Mouse (Mus musculus) heart, embryonic 13.5 days (tissue): ENCODE measurements at regions not wholly inside any gene's neighbourhood (a gene's known extent, or its start where the extent isn't known, plus 50 kb on each side); places are given as distances from the start of the nearest gene placed in this dataset.

Source experiments
- ATAC-seq: fragments of 200-750 bp; cut with Nextera tagmentation; 2 replicates; pipeline ENCODE4 v1.8.0; 2017; ENCODE audit warnings: moderate TSS enrichment; ENCODE audit not compliant: insufficient number of reproducible peaks, low FRiP score, low TSS enrichment; ENCODE audit errors: extremely low read depth
- H3K27ac ChIP-seq: fragments of 300-500 bp; sonication (generic); replicated peaks from 2 replicates; pipeline ENCODE4 v1.5.1; 2015; ENCODE audit warnings: moderate library complexity, mild to moderate bottlenecking, inconsistent platforms
- H3K27me3 ChIP-seq: fragments of 300-500 bp; sonication (generic); replicated peaks from 2 replicates; pipeline ENCODE4 v1.6.1; 2015; ENCODE audit warnings: mild to moderate bottlenecking, inconsistent platforms
- H3K36me3 ChIP-seq: fragments of 300-500 bp; sonication (generic); 2 replicates; pipeline ENCODE4 v1.6.1; 2015; ENCODE audit warnings: mild to moderate bottlenecking, inconsistent platforms
- H3K4me1 ChIP-seq: fragments of 300-500 bp; sonication (generic); 2 replicates; pipeline ENCODE4 v1.6.1; 2015; ENCODE audit warnings: inconsistent platforms
- H3K4me2 ChIP-seq: fragments of 300-500 bp; sonication (generic); 2 replicates; pipeline ENCODE4 v1.6.1; 2015; ENCODE audit warnings: inconsistent platforms, mild to moderate bottlenecking, moderate library complexity
- H3K4me3 ChIP-seq: fragments of 300-500 bp; sonication (generic); 2 replicates; pipeline ENCODE4 v1.5.1; 2015; ENCODE audit warnings: moderate library complexity, mild to moderate bottlenecking, inconsistent platforms
- H3K9ac ChIP-seq: fragments of 300-500 bp; sonication (generic); 2 replicates; pipeline ENCODE4 v1.6.1; 2015; ENCODE audit warnings: inconsistent platforms, mild to moderate bottlenecking, moderate library complexity
- H3K9me3 ChIP-seq: fragments of 300-500 bp; sonication (generic); 2 replicates; pipeline ENCODE4 v1.6.1; 2016; ENCODE audit warnings: inconsistent platforms
- WGBS: fragments of 180-500 bp; shearing (Covaris S2); methylation state at CpG from one replicate; pipeline ENCODE4 v1.1.7; 2015; ENCODE audit warnings: mixed read lengths; 5-methylcytosine and 5-hydroxymethylcytosine counted together

- no peak overlapping the region for H3K9ac ChIP-seq
- H3K4me3 ChIP-seq: no peak overlapping the region
- no peak overlapping the region for H3K27ac ChIP-seq
- no peaks in the 10 kb centered on the region for H3K4me1 ChIP-seq
- H3K4me2 ChIP-seq: no peak overlapping the region
- ATAC-seq: no peak
- no peaks in the 10 kb centered on the region for H3K9me3 ChIP-seq
- no peaks in the 10 kb centered on the region for H3K27me3 ChIP-seq
- H3K36me3 ChIP-seq: no peaks in the 10 kb centered on the region
Measured at GRCm38 (mm10) chr11:17647441-17647840, 306.2 kb downstream of the Etaa1 start.

DNA sequence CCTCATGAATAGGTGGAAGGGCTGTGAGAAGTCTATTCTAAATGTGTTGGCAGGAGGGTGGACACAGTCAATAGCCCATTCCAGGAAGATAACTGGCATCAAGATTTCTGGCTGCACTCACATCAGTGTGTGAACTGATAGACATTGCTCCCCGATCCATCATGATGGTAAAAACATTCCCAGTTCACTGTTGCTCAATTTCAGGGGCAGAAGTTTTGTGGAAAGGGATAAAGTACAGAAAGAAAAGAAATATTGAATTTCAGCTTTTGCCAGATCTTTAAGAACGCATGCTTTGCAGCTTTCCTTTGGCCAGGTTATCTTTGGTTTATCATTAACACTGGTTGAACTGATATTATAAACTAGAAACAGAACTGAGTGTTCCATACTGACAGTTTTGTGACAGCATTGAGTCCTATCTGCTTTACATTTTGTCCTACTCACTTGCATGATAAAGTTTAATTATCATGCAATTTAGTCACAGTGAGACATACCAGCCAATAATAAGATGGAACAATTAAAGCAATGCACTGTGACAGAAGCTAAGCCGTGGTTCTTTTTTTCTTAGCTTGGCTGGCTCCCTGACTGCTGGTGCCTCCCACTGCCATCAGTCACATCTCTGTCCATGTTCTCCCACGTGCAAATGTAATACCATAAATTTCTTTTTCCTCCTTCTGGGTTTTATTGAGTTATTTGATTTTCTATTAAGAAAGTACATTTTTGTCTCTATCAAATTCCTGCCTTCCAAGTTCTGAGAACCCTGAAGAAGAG is 302.1 kb downstream of the Etaa1 start:
- Histone ChIP-seq H3K9ac (no peak overlapping the region), H3K4me3 (no peak overlapping the region), H3K36me3 (no peaks in the 10 kb centered on the region), H3K4me1 (no peaks in the 10 kb centered on the region), H3K9me3 (no peaks in the 10 kb centered on the region), H3K27me3 (no peaks in the 10 kb centered on the region), H3K4me2 (no peak overlapping the region), H3K27ac (no peak overlapping the region)
- WGBS: 64% methylated on average over 4 of the region's 4 CpGs
- no peak for ATAC-seq

GRCm38 (mm10) chr11:17655840-17656239 is 297.8 kb downstream of the Etaa1 start:
- H3K27ac ChIP-seq: no peak overlapping the region
- H3K4me1 ChIP-seq: no peaks in the 10 kb centered on the region
- no peak overlapping the region for H3K4me3 ChIP-seq
- ATAC-seq: no peak
- H3K9me3 ChIP-seq: no peaks in the 10 kb centered on the region
- no peaks in the 10 kb centered on the region for H3K27me3 ChIP-seq
- WGBS: 79% methylated on average over 2 of the region's 2 CpGs
- H3K4me2 ChIP-seq: no peak overlapping the region
- H3K9ac ChIP-seq: no peak overlapping the region
- no peaks in the 10 kb centered on the region for H3K36me3 ChIP-seq

DNA sequence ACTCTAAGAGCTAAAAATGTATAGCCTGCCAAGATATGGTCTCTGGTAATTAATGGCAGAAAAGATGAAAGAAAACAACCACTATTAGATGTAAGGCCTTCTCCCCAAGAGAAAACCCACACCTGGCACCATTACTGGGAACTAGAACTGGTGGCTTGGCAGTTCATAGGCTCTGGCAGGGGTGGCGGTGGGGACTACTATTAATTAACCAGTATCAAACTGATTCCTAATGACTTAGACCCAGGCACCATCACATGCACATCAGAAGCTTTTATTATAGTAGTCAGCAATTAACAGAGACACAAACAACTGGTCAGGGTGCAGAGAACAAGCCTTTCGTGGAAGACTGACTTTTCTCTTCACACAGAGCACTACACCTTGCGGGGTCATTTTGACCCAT is 296.0 kb downstream of the Etaa1 start:
- 83% methylated on average over 3 of the region's 3 CpGs for WGBS
- no peaks in the 10 kb centered on the region for H3K4me1 ChIP-seq
- no peak overlapping the region for H3K4me3 ChIP-seq
- H3K9ac ChIP-seq: no peak overlapping the region
- H3K27me3 ChIP-seq: no peaks in the 10 kb centered on the region
- H3K27ac ChIP-seq: no peak overlapping the region
- H3K36me3 ChIP-seq: no peaks in the 10 kb centered on the region
- H3K9me3 ChIP-seq: no peaks in the 10 kb centered on the region
- no peak for ATAC-seq
- H3K4me2 ChIP-seq: no peak overlapping the region

- no peaks in the 10 kb centered on the region for H3K36me3 ChIP-seq
- H3K4me2 ChIP-seq: no peak overlapping the region
- no peaks in the 10 kb centered on the region for H3K4me1 ChIP-seq
- no peak for ATAC-seq
- no peak overlapping the region for H3K27ac ChIP-seq
- H3K27me3 ChIP-seq: no peaks in the 10 kb centered on the region
- no peaks in the 10 kb centered on the region for H3K9me3 ChIP-seq
- H3K4me3 ChIP-seq: no peak overlapping the region
- 83% methylated on average over 3 of the region's 3 CpGs for WGBS
- H3K9ac ChIP-seq: no peak overlapping the region
Measured at GRCm38 (mm10) chr11:17658289-17658688, 295.4 kb downstream of the Etaa1 start.

DNA sequence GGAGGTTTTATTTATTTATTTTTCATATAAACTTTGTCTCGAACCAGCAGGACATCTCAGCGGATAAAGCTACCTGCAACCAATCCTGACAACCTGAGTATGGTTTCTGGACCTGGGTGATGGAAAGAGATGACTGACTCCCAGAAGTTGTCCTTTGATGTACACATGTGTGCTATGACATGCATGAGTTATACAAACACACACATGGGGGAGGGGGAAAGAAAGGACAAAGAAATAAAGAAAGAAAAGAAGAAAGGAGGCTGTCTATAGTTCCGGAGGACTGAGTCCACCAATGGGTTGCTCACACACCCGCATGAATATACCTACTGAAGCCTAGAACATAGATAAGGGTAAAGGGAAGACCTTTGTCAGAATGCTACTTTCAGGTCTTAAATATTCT is 295.0 kb downstream of the Etaa1 start:
- no peak overlapping the region for H3K4me2 ChIP-seq
- H3K4me1 ChIP-seq: peaks cover 3% of the 10 kb centered on the region
- no peaks in the 10 kb centered on the region for H3K9me3 ChIP-seq
- H3K27me3 ChIP-seq: no peaks in the 10 kb centered on the region
- H3K36me3 ChIP-seq: no peaks in the 10 kb centered on the region
- H3K27ac ChIP-seq: no peak overlapping the region
- WGBS: 86% methylated on average over 4 of the region's 4 CpGs
- no peak overlapping the region for H3K4me3 ChIP-seq
- ATAC-seq: no peak
- no peak overlapping the region for H3K9ac ChIP-seq

DNA sequence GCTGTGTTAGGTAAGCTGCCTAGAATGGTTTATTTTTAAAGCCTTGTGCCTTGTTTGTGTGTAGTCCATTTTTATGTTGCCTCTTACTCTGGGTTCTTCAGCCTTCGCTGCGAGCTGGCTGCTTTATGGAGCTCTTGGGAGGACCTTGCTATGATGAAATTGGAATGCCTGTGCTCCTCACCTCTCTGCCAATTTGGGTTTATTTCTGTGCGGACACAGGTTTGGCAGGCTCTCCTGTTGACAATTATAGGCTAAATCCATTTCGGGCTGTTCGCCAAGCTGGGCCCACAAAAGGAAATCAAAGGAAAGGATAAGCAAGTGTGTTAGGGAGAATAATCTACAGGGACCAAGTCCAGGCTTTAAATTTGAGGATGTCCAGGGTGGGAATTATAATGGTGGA is 289.8 kb downstream of the Etaa1 start:
- Histone ChIP-seq H3K36me3 (no peaks in the 10 kb centered on the region), H3K4me2 (no peak overlapping the region), H3K27ac (peak overlapping the region; percentile 37), H3K4me3 (no peak overlapping the region), H3K9ac (no peak overlapping the region), H3K27me3 (no peaks in the 10 kb centered on the region), H3K9me3 (no peaks in the 10 kb centered on the region), H3K4me1 (peaks cover 14% of the 10 kb centered on the region)
- WGBS: 51% methylated on average over 5 of the region's 5 CpGs
- ATAC-seq: no peak

DNA sequence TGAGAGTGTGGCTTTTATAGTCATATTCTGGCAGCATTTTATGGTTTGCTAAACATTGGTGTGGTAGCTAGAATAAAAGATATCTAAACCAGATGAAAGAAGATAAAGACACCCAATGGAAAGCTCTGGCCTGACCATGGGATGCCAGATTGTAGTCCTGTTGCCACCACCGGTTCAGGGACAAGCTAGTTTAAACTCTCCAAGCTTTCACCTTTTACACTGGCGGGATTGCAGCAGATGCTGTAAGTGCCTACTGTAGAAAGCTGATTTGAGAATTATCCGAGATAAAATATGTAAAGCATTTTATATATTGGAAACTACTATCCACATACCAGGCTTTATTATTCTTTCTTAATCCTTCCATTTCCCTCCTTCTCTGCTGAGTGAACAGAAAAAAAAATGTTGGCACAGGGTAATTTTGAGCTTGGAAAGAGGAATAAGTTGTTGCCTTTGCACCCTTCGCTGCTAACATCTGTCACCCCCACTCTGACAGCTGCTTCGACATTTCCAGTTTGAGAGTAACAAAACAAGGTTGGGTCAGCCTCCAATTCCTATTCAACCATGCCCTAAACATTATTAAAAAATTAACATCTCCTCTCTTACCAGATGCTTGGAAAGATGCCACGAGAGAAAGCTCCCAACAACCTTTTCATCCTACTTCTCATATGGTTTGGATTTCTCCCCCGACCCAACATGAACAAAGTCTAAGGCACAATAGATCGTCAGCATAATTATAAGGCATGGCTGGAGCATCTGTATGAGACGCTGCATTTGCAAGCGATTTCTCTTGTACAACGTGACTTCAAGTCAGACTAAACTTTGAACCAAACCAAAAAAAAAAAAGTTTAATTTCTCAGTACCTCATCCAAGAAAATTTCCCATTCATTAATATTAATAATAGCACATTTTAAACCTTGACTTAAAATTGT is 287.8 kb downstream of the Etaa1 start:
- peaks cover 14% of the 10 kb centered on the region for H3K4me1 ChIP-seq
- H3K4me3 ChIP-seq: no peak overlapping the region
- no peak overlapping the region for H3K27ac ChIP-seq
- 74% methylated on average over 11 of the region's 11 CpGs for WGBS
- no peaks in the 10 kb centered on the region for H3K9me3 ChIP-seq
- H3K4me2 ChIP-seq: no peak overlapping the region
- H3K9ac ChIP-seq: no peak overlapping the region
- H3K27me3 ChIP-seq: no peaks in the 10 kb centered on the region
- ATAC-seq: no peak
- H3K36me3 ChIP-seq: no peaks in the 10 kb centered on the region

DNA sequence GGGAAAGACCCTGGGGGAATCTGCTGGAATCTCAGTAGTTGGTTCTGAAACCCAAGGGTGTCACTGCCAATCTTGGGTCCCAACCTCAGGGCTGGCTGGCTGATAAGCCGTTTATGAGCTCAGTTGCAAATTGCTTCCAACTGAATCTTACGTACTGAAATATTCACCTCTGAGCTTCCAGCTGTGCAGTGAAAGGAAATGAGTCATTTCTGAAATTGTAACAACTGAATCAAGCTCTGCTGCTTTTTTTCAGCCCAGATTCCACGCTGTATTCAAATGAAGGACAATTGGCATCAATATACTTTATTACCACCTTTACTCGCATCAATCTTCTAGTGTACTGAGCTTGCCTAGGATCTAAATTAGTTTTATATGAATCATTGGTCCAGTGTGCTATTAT is 272.7 kb downstream of the Etaa1 start:
- H3K27ac ChIP-seq: no peak overlapping the region
- no peak overlapping the region for H3K9ac ChIP-seq
- no peak overlapping the region for H3K4me2 ChIP-seq
- 57% methylated on average over 4 of the region's 4 CpGs for WGBS
- H3K4me1 ChIP-seq: peaks cover 2% of the 10 kb centered on the region; the same call in 1 of the 2 replicates
- no peaks in the 10 kb centered on the region for H3K27me3 ChIP-seq
- 0 out of 2 replicates have a peak, but pooled peaks cover 10% of the 10 kb centered on the region for H3K9me3 ChIP-seq
- H3K36me3 ChIP-seq: no peaks in the 10 kb centered on the region
- no peak for ATAC-seq
- no peak overlapping the region for H3K4me3 ChIP-seq

GRCm38 (mm10) chr11:17685711-17686113 is 268.0 kb downstream of the Etaa1 start:
- no peak overlapping the region for H3K9ac ChIP-seq
- WGBS: 6% methylated on average over 4 of the region's 4 CpGs
- no peaks in the 10 kb centered on the region for H3K27me3 ChIP-seq
- no peaks in the 10 kb centered on the region for H3K36me3 ChIP-seq
- peaks cover 15% of the 10 kb centered on the region for H3K4me1 ChIP-seq
- H3K9me3 ChIP-seq: 0 out of 2 replicates have a peak, but pooled peaks cover 10% of the 10 kb centered on the region
- no peak overlapping the region for H3K4me3 ChIP-seq
- peak overlapping the region; percentile 55; the same call in 1 of the 2 replicates for H3K27ac ChIP-seq
- no peak for ATAC-seq
- H3K4me2 ChIP-seq: peak overlapping the region; percentile 44

GRCm38 (mm10) chr11:17686806-17687205 is 266.9 kb downstream of the Etaa1 start:
- Histone ChIP-seq H3K36me3 (no peaks in the 10 kb centered on the region), H3K27ac (peak overlapping the region; percentile 67), H3K27me3 (no peaks in the 10 kb centered on the region), H3K9me3 (0 out of 2 replicates have a peak, but pooled peaks cover 9% of the 10 kb centered on the region), H3K4me2 (no peak overlapping the region), H3K4me1 (peaks cover 15% of the 10 kb centered on the region), H3K9ac (no peak overlapping the region), H3K4me3 (no peak overlapping the region)
- ATAC-seq: no peak
- WGBS: 50% methylated on average over 2 of the region's 2 CpGs
